Mouse (Mus musculus) ES-E14 (cell line): ENCODE data around the gene Lgi1. TPM values are rescaled to one million over a fixed set of nuclear protein-coding genes. Genes with fewer than 3 reads are reported as not detected.

Experiments used
- DNase-seq: peaks from one replicate; pipeline ENCODE4 v3.0.0-alpha.2; 2013; ENCODE audit warnings: low read depth, low spot score
- H3K27ac ChIP-seq: 2 replicates; pipeline ENCODE4 v1.5.1; 2012; ENCODE audit warnings: low read depth, mild to moderate bottlenecking, low read length, moderate library complexity, mixed read lengths; ENCODE audit not compliant: poor library complexity, insufficient read depth, severe bottlenecking
- H3K36me3 ChIP-seq: 2 replicates; pipeline ENCODE4 v1.6.1; 2012; ENCODE audit warnings: mild to moderate bottlenecking, low read length, moderate library complexity, mixed read lengths; ENCODE audit not compliant: control insufficient read depth, poor library complexity, insufficient read depth, severe bottlenecking
- H3K4me1 ChIP-seq, 2 experiments: fragments of 150-350 bp in 1 of 2; sonication (generic) in 1 of 2; 2 replicates each; pipeline ENCODE4 v1.6.1; 2012; ENCODE audit warnings: low read length in 2 of 2, mild to moderate bottlenecking in 1 of 2, mixed read lengths in 1 of 2; ENCODE audit not compliant: control insufficient read depth in 2 of 2, insufficient read depth in 2 of 2, poor library complexity in 1 of 2
- H3K4me3 ChIP-seq, 2 experiments: fragments of 150-350 bp in 1 of 2; sonication (generic) in 1 of 2; 2 replicates each; pipeline ENCODE4 v1.5.1; 2012; ENCODE audit warnings: low read length in 2 of 2, low read depth in 1 of 2, mild to moderate bottlenecking in 1 of 2, mixed read lengths in 1 of 2; ENCODE audit not compliant: insufficient read depth in 1 of 2, poor library complexity in 1 of 2, severe bottlenecking in 1 of 2
- H3K9ac ChIP-seq: 2 replicates; pipeline ENCODE4 v1.6.1; 2012; ENCODE audit warnings: low read depth, mild to moderate bottlenecking, low read length, mixed read lengths; ENCODE audit not compliant: poor library complexity, insufficient read depth, severe bottlenecking
- H3K9me3 ChIP-seq: fragments of 150-350 bp; sonication (generic); 2 replicates; pipeline ENCODE4 v1.6.1; 2012; ENCODE audit warnings: low read depth, mild to moderate bottlenecking, low read length; ENCODE audit not compliant: control insufficient read depth, insufficient read depth
- CHD2 ChIP-seq: IDR thresholded peaks from 2 replicates; pipeline ENCODE4 v1.6.1; 2014; ENCODE audit warnings: mild to moderate bottlenecking, low read depth, low read length, inconsistent platforms
- HCFC1 ChIP-seq: IDR thresholded peaks from 2 replicates; pipeline ENCODE4 v1.6.1; 2012; ENCODE audit warnings: low read length, inconsistent platforms, borderline replicate concordance; ENCODE audit not compliant: insufficient read depth
- MAFK ChIP-seq: IDR thresholded peaks from 2 replicates; pipeline ENCODE4 v1.6.1; 2014; ENCODE audit warnings: mild to moderate bottlenecking, low read depth, low read length, inconsistent platforms; ENCODE audit not compliant: insufficient read depth
- ZC3H11A ChIP-seq: IDR thresholded peaks from 2 replicates; pipeline ENCODE4 v1.6.1; 2012; ENCODE audit warnings: low read depth, mild to moderate bottlenecking, inconsistent platforms, low read length, borderline replicate concordance
- ZNF384 ChIP-seq: IDR thresholded peaks from 2 replicates; pipeline ENCODE4 v1.6.1; 2012; ENCODE audit warnings: low read depth, low read length, inconsistent platforms
- in situ Hi-C, 2 experiments: fragments of 600-800 bp; cut with MboI; formaldehyde crosslinking; loops; one replicate each; pipeline ENCODE4 v1.15.1; 2025; ENCODE audit warnings: low sequenced_read_pairs in 2 of 2, inconsistent platforms in 1 of 2; ENCODE audit not compliant: unreplicated experiment in 2 of 2
- total RNA-seq: library from RNA; depleted of rRNA; stranded (reverse); fragments of 300-350 nt; gene quantifications from 2 replicates; pipeline ENCODE4 v1.2.3, GENCODE M21; 2012

Lgi1 gene
- total RNA-seq, 1 experiment, result 0.18 TPM

- DNase-seq, result no peak
- in situ Hi-C loops, result no loop called here
- Histone ChIP-seq H3K4me1 (peaks cover 5 to 8% of the 10 kb centered on the region in 2 experiments; a peak in 3 of 4 replicates), H3K9me3 (no peaks in the 10 kb centered on the region), H3K9ac (no peak overlapping the region), H3K4me3 (no peak overlapping the region), H3K27ac (no peak overlapping the region), H3K36me3 (peaks cover 2% of the 10 kb centered on the region; the same call in 1 of the 2 replicates)
- TF ChIP-seq HCFC1 (no peak), ZC3H11A (no peak), MAFK (no peak), ZNF384 (no peak), CHD2 (no peak)
Observed at GRCm38 (mm10) chr19:38316602-38317313, 52.4 kb downstream of the Lgi1 start.

- Histone ChIP-seq H3K36me3 (peaks cover 2% of the 10 kb centered on the region; the same call in 1 of the 2 replicates), H3K9me3 (no peaks in the 10 kb centered on the region), H3K4me3 (no peak overlapping the region), H3K4me1 (peaks cover 5 to 18% of the 10 kb centered on the region in 2 experiments; a peak in 3 of 4 replicates), H3K9ac (no peak overlapping the region), H3K27ac (no peak overlapping the region)
- DNase-seq, result no peak
- in situ Hi-C loops, result no loop called here
- no peak for TF ChIP-seq MAFK
- TF ChIP-seq CHD2, result no peak
- no peak for TF ChIP-seq ZNF384
- no peak for TF ChIP-seq ZC3H11A
- TF ChIP-seq HCFC1, result no peak
Observed at GRCm38 (mm10) chr19:38318308-38318707, 54.0 kb downstream of the Lgi1 start.

GRCm38 (mm10) chr19:38319168-38319567 lies 54.8 kb downstream of the Lgi1 start:
- H3K4me1 ChIP-seq, result peaks cover 5 to 18% of the 10 kb centered on the region in 2 experiments; a peak in 3 of 4 replicates
- H3K27ac ChIP-seq, result no peak overlapping the region
- H3K4me3 ChIP-seq, result no peak overlapping the region
- no peaks in the 10 kb centered on the region for H3K9me3 ChIP-seq
- no peak for DNase-seq
- TF ChIP-seq MAFK (no peak), ZNF384 (no peak)
- H3K36me3 ChIP-seq, result peaks cover 2% of the 10 kb centered on the region; the same call in 1 of the 2 replicates
- in situ Hi-C loops, result no loop called here
- H3K9ac ChIP-seq, result no peak overlapping the region

GRCm38 (mm10) chr19:38320651-38321188 lies 56.4 kb downstream of the Lgi1 start:
- peaks cover 5% of the 10 kb centered on the region; the same call in 1 of the 2 replicates for H3K36me3 ChIP-seq
- in situ Hi-C loops, result no loop called here
- no peak for DNase-seq
- no peaks in the 10 kb centered on the region for H3K9me3 ChIP-seq
- H3K27ac ChIP-seq, result peak overlapping the region; percentile 70
- no peak overlapping the region for H3K4me3 ChIP-seq
- peak overlapping the region; percentile 49; the same call in 1 of the 2 replicates for H3K9ac ChIP-seq
- peaks cover 5 to 18% of the 10 kb centered on the region in 2 experiments; a peak in 3 of 4 replicates for H3K4me1 ChIP-seq
- TF ChIP-seq CHD2 (no peak), ZC3H11A (no peak), ZNF384 (peak; percentile 92), MAFK (no peak), HCFC1 (no peak)
